ENCODE assay signal across 16 mouse cellular contexts in the genomic region with DNA sequence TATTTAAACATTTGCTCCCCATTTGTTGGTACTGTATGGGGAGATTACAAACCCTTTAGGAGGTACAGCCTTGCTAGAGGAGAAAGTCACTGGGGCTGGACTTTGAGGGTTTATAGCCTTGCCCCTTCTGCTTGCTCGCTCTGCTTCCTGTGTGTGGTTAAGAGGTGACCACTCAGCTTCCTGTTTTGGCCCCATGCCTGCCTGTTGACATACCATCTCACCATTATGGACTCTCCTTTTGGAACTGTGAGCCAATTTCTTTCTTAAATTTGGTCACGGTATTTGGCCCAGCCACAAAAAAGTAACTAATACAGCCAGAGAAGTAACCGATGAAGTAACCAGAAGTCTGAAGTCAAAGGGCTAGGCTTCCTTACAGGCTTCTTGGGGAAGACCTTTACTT. TPM values are rescaled to one million over a fixed set of nuclear protein-coding genes. Genes with fewer than 3 reads are reported as not detected.
DNase-seq lines count a peak whose midpoint lies in the region; TF ChIP-seq lines count a peak whose summit lies in the region.
"Had no signal": no experiment of that assay in that cellular context is flagged by ENCODE, and none has a peak within 500 bp of the region (broad histone marks: within the 10 kb centered on the region; RNA-seq: fewer than 3 reads in every experiment).

No protein-coding gene starts in this region.

- H3K36me3 ChIP-seq in spleen, adult 2 months (ENCODE audit: control insufficient read depth, insufficient read depth, low read length) = no peaks in the 10 kb centered on the region
- H3K36me3 ChIP-seq in splenic B cell, adult 2 months (ENCODE audit: control insufficient read depth, insufficient read depth, low read length, poor library complexity, severe bottlenecking) = no peaks in the 10 kb centered on the region
- no peaks in the 10 kb centered on the region for H3K36me3 ChIP-seq in midbrain, embryonic 10.5 days
- H3K36me3 ChIP-seq: intestine, embryonic 15.5 days; liver, embryonic 13.5 days; midbrain, embryonic 12.5 days had no signal

- no peaks in the 10 kb centered on the region for H3K9me3 ChIP-seq in midbrain, embryonic 10.5 days (replicated peaks)
- H3K9me3 ChIP-seq: intestine, embryonic 15.5 days; liver, embryonic 13.5 days; midbrain, embryonic 12.5 days had no signal

- TF ChIP-seq POLR2A in spleen, adult 2 months (IDR thresholded peaks at IDR 0.05; ENCODE audit: low read depth, low read length) = no peak
- no peak for TF ChIP-seq POLR2A in bone marrow, adult 2 months (IDR thresholded peaks at IDR 0.05; ENCODE audit: borderline replicate concordance, control insufficient read depth, low read depth, low read length)

- no peak for TF ChIP-seq CTCF in spleen, adult 2 months (IDR thresholded peaks at IDR 0.05; ENCODE audit: extremely low read depth, insufficient read depth, insufficient read length, insufficient replicate concordance)
- TF ChIP-seq CTCF in bone marrow, adult 2 months (IDR thresholded peaks at IDR 0.05; ENCODE audit: control insufficient read depth, insufficient read depth, low read length) = no peak

- DNase-seq in spleen, adult 2 months (ENCODE audit: low read depth in 1 of 2, low spot score in 2 of 2) = peak; percentile 22 to 26
- DNase-seq in spleen, postnatal 14 days (ENCODE audit: low spot score in 2 of 2) = no peak
- peak; percentile 42 for DNase-seq in lung, postnatal 36 days
- DNase-seq in splenic B cell, adult 2 months (ENCODE audit: low read depth, low spot score) = peak; percentile 61
- no peak for DNase-seq in midbrain, embryonic 10.5 days (ENCODE audit: low spot score)
- no peak for DNase-seq in cerebellum, postnatal 10 days
- DNase-seq in heart, adult 9 months (ENCODE audit: low spot score in 2 of 2) = no peak
- DNase-seq: cerebellum, adult 8-10 months; forebrain, postnatal 0 days; gastrocnemius, postnatal 14 days; liver, embryonic 13.5 days had no signal

- H3K27me3 ChIP-seq in spleen, adult 2 months (ENCODE audit: control insufficient read depth, insufficient read depth, low read length) = no peaks in the 10 kb centered on the region
- H3K27me3 ChIP-seq in splenic B cell, adult 2 months (ENCODE audit: control insufficient read depth, insufficient read depth, low read length, poor library complexity, severe bottlenecking) = no peaks in the 10 kb centered on the region
- H3K27me3 ChIP-seq in midbrain, embryonic 10.5 days (ENCODE audit: low read depth, poor library complexity, severe bottlenecking) = no peaks in the 10 kb centered on the region
- H3K27me3 ChIP-seq: intestine, embryonic 15.5 days; liver, embryonic 13.5 days; midbrain, embryonic 12.5 days had no signal

- WGBS in spleen, adult 2 months = 17% methylated on average over 3 of the region's 3 CpGs
- WGBS in bone marrow, adult 2 months = 6% methylated on average over 3 of the region's 3 CpGs
- 93% methylated on average over 3 of the region's 3 CpGs for WGBS in midbrain, embryonic 10.5 days

- H3K27ac ChIP-seq in spleen, adult 2 months (ENCODE audit: insufficient read depth, low read length) = no peak overlapping the region; the same call in 1 of the 2 replicates
- H3K27ac ChIP-seq in bone marrow, adult 2 months (ENCODE audit: control insufficient read depth, insufficient read depth, low read depth, low read length, poor library complexity) = peak overlapping the region; percentile 64; the same call in 1 of the 2 replicates
- no peak overlapping the region for H3K27ac ChIP-seq in midbrain, embryonic 10.5 days (replicated peaks)
- H3K27ac ChIP-seq: intestine, embryonic 15.5 days; kidney, postnatal 0 days; liver, embryonic 13.5 days; midbrain, embryonic 12.5 days had no signal

- no peak overlapping the region for H3K4me3 ChIP-seq in spleen, adult 2 months (ENCODE audit: extremely low read depth, insufficient read depth, insufficient read length)
- H3K4me3 ChIP-seq in bone marrow, adult 2 months (replicated peaks; ENCODE audit: control insufficient read depth, low read depth, low read length) = no peak overlapping the region
- H3K4me3 ChIP-seq in midbrain, embryonic 10.5 days = no peak overlapping the region
- H3K4me3 ChIP-seq: erythroblast, embryonic 14.5 days; intestine, embryonic 15.5 days; liver, embryonic 13.5 days; midbrain, embryonic 12.5 days had no signal

- peaks cover 15% of the 10 kb centered on the region; the same call in 1 of the 2 replicates for H3K4me1 ChIP-seq in spleen, adult 2 months (ENCODE audit: control insufficient read depth, insufficient read depth, insufficient read length)
- H3K4me1 ChIP-seq in bone marrow, adult 2 months (ENCODE audit: control insufficient read depth, insufficient read depth, low read length) = peaks cover 3% of the 10 kb centered on the region; the same call in 1 of the 2 replicates
- H3K4me1 ChIP-seq in midbrain, embryonic 10.5 days = 0 out of 2 replicates have a peak, but pooled peaks cover 4% of the 10 kb centered on the region
- H3K4me1 ChIP-seq: intestine, embryonic 15.5 days; midbrain, embryonic 12.5 days had no signal

RNA-seq across cellular contexts. Expression of a gene that starts 30.7 kb away (rescaled TPM):
- 0.48 and 0.74 TPM in 2 replicates for polyA plus RNA-seq in spleen, adult 2 months (2012; rRNA removed)
- 0.95 and 1.1 TPM in 2 replicates for polyA plus RNA-seq in bone marrow, adult 2 months (2011; ENCODE audit: insufficient read depth, insufficient read length, low replicate concordance, missing spikeins)
- 0.93 and 1.5 TPM in 2 replicates for polyA plus RNA-seq in midbrain, embryonic 10.5 days (2016; fragmentation: Nextera tagmentation; extraction: Ambion mirVana)
- polyA plus RNA-seq: erythroblast, embryonic 14.5 days had no signal

Comparison
In these comparisons a context has a peak if more than half of its experiments do, and no peak if none do; other contexts are left out.
1. DNase-seq: peak in spleen, adult 2 months (2 of 2), lung, postnatal 36 days (single experiment) and splenic B cell, adult 2 months (single experiment); none in spleen, postnatal 14 days (0 of 2), midbrain, embryonic 10.5 days (single experiment), cerebellum, postnatal 10 days (0 of 2) and heart, adult 9 months (0 of 2).